Mouse (Mus musculus) embryonic facial prominence, embryonic 11.5 days (tissue): Measurements from ENCODE around the gene Selenoh. TPM values are rescaled to one million over a fixed set of nuclear protein-coding genes. Genes with fewer than 3 reads are reported as not detected.

Experiments used
- ATAC-seq: fragments of 200-750 bp; cut with Nextera tagmentation; replicated peaks from 2 replicates; pipeline ENCODE4 v1.8.0; 2017; ENCODE audit warnings: low read depth; ENCODE audit not compliant: insufficient number of reproducible peaks, low FRiP score, low TSS enrichment
- DNase-seq: peaks from one replicate; pipeline ENCODE4 v3.0.0-alpha.2; 2015; ENCODE audit warnings: low spot score
- H3K27ac ChIP-seq: fragments of 300-500 bp; sonication (generic); replicated peaks from 2 replicates; pipeline ENCODE4 v1.5.1; 2014; ENCODE audit warnings: mild to moderate bottlenecking, low read depth, low read length, control low read depth
- H3K27me3 ChIP-seq: fragments of 300-500 bp; sonication (generic); 2 replicates; pipeline ENCODE4 v1.6.1; 2014; ENCODE audit warnings: mild to moderate bottlenecking, low read length, moderate library complexity, mixed read lengths; ENCODE audit not compliant: control insufficient read depth, insufficient read depth
- H3K36me3 ChIP-seq: fragments of 300-500 bp; sonication (generic); replicated peaks from 2 replicates; pipeline ENCODE4 v1.6.1; 2014; ENCODE audit warnings: low read depth, mild to moderate bottlenecking, low read length, moderate library complexity, mixed read lengths; ENCODE audit not compliant: control insufficient read depth, insufficient read depth
- H3K4me1 ChIP-seq: fragments of 300-500 bp; sonication (generic); 2 replicates; pipeline ENCODE4 v1.6.1; 2014; ENCODE audit warnings: low read length, mixed read lengths; ENCODE audit not compliant: control insufficient read depth, insufficient read depth
- H3K4me2 ChIP-seq: fragments of 300-500 bp; sonication (generic); 2 replicates; pipeline ENCODE4 v1.6.1; 2014; ENCODE audit warnings: low read depth, mild to moderate bottlenecking, control low read depth, low read length, moderate library complexity
- H3K4me3 ChIP-seq: fragments of 300-500 bp; sonication (generic); 2 replicates; pipeline ENCODE4 v1.5.1; 2014; ENCODE audit warnings: low read depth, low read length, control low read depth
- H3K9ac ChIP-seq: fragments of 300-500 bp; sonication (generic); replicated peaks from 2 replicates; pipeline ENCODE4 v1.6.1; 2014; ENCODE audit warnings: mild to moderate bottlenecking, control low read depth, low read length
- H3K9me3 ChIP-seq: fragments of 300-500 bp; sonication (generic); replicated peaks from 2 replicates; pipeline ENCODE4 v1.6.1; 2016; ENCODE audit warnings: mild to moderate bottlenecking, low read length, inconsistent platforms, mixed read lengths; ENCODE audit not compliant: control insufficient read depth
- WGBS: fragments of 180-500 bp; shearing (Covaris S2); extraction: QIAGEN DNeasy Blood & Tissue Kit; methylation state at CpG from one replicate; pipeline ENCODE4 v1.1.7; 2014; 5-methylcytosine and 5-hydroxymethylcytosine counted together
- polyA plus RNA-seq: library from polyadenylated mRNA; unstranded; fragments of >200 nt; fragmentation: Nextera tagmentation; extraction: Ambion mirVana; gene quantifications from 2 replicates; pipeline ENCODE4 v1.2.1, GENCODE M21; 2014

The Selenoh gene
- polyA plus RNA-seq, 1 experiment from 2014 or later, result 446 TPM

GRCm38 (mm10) chr2:84660253-84660652 lies 10.3 kb downstream of the Selenoh start:
- H3K4me1 ChIP-seq, result no peaks in the 10 kb centered on the region
- no peak overlapping the region for H3K27ac ChIP-seq
- H3K9ac ChIP-seq, result no peak overlapping the region
- DNase-seq, result peak; percentile 41
- H3K9me3 ChIP-seq, result no peaks in the 10 kb centered on the region
- no peaks in the 10 kb centered on the region for H3K36me3 ChIP-seq
- H3K4me3 ChIP-seq, result no peak overlapping the region
- ATAC-seq, result no peak
- 60% methylated on average over 3 of the region's 3 CpGs for WGBS
- H3K4me2 ChIP-seq, result no peak overlapping the region
- H3K27me3 ChIP-seq, result no peaks in the 10 kb centered on the region

- Histone ChIP-seq H3K9ac (no peak within 1 kb of the TSS), H3K4me2 (no peak within 1 kb of the TSS), H3K36me3 (no peaks in the 10 kb centered on the region), H3K4me3 (no peak within 1 kb of the TSS), H3K27ac (no peak within 1 kb of the TSS), H3K4me1 (no peaks in the 10 kb centered on the region), H3K27me3 (no peaks in the 10 kb centered on the region), H3K9me3 (no peaks in the 10 kb centered on the region)
- ATAC-seq, result no peak
- WGBS, result 92% methylated on average over 32 of the region's 32 CpGs
- DNase-seq, result no peak
Observed at GRCm38 (mm10) chr2:84658806-84659205, 11.8 kb downstream of the Selenoh start, which contains the start of gene Btbd18. Gene Btbd18, plus strand, starts transcription at chr2:84659079.

- DNase-seq (no peak), ATAC-seq (no peak)
- WGBS, result 64% methylated on average over 1 of the region's 1 CpGs
- Histone ChIP-seq H3K36me3 (no peaks in the 10 kb centered on the region), H3K4me3 (no peak overlapping the region), H3K4me1 (no peaks in the 10 kb centered on the region), H3K27me3 (no peaks in the 10 kb centered on the region), H3K4me2 (no peak overlapping the region), H3K9ac (no peak overlapping the region), H3K27ac (no peak overlapping the region), H3K9me3 (no peaks in the 10 kb centered on the region)
Observed at GRCm38 (mm10) chr2:84655864-84656263, 14.7 kb downstream of the Selenoh start.

GRCm38 (mm10) chr2:84653354-84653753 lies 17.2 kb downstream of the Selenoh start:
- no peaks in the 10 kb centered on the region for H3K4me1 ChIP-seq
- no peak overlapping the region for H3K4me3 ChIP-seq
- no peaks in the 10 kb centered on the region for H3K36me3 ChIP-seq
- ATAC-seq (no peak), DNase-seq (no peak)
- no peaks in the 10 kb centered on the region for H3K9me3 ChIP-seq
- no peak overlapping the region for H3K27ac ChIP-seq
- H3K4me2 ChIP-seq, result no peak overlapping the region
- no peak overlapping the region for H3K9ac ChIP-seq
- no peaks in the 10 kb centered on the region for H3K27me3 ChIP-seq

GRCm38 (mm10) chr2:84650464-84651195 lies 19.9 kb downstream of the Selenoh start, which contains the start of gene Ctnnd1:
Gene Ctnnd1, minus strand, starts transcription at chr2:84650765.
- H3K4me1 ChIP-seq, result no peaks in the 10 kb centered on the region
- H3K27me3 ChIP-seq, result no peaks in the 10 kb centered on the region
- under 1% methylated on average over 15 of the region's 15 CpGs for WGBS
- peak within 1 kb of the TSS; percentile 50 for H3K4me2 ChIP-seq
- peak within 1 kb of the TSS; percentile 90 for H3K27ac ChIP-seq
- ATAC-seq (peak; percentile 96), DNase-seq (peak; percentile 92)
- peak within 1 kb of the TSS; percentile 72 for H3K4me3 ChIP-seq
- no peaks in the 10 kb centered on the region for H3K36me3 ChIP-seq
- peak within 1 kb of the TSS; percentile 87 for H3K9ac ChIP-seq
- no peaks in the 10 kb centered on the region for H3K9me3 ChIP-seq

GRCm38 (mm10) chr2:84649674-84650073 lies 20.9 kb downstream of the Selenoh start:
- Histone ChIP-seq H3K36me3 (no peaks in the 10 kb centered on the region), H3K9me3 (no peaks in the 10 kb centered on the region), H3K4me2 (peak overlapping the region; percentile 50), H3K9ac (peak overlapping the region; percentile 58), H3K4me1 (no peaks in the 10 kb centered on the region), H3K27me3 (no peaks in the 10 kb centered on the region), H3K27ac (no peak overlapping the region), H3K4me3 (peak overlapping the region; percentile 72)
- DNase-seq, result peak; percentile 42
- ATAC-seq, result no peak
- WGBS, result 0% methylated on average over 10 of the region's 10 CpGs

GRCm38 (mm10) chr2:84648369-84648768 lies 22.2 kb downstream of the Selenoh start:
- H3K4me3 ChIP-seq, result peak overlapping the region; percentile 22
- WGBS, result 53% methylated on average over 6 of the region's 6 CpGs

GRCm38 (mm10) chr2:84647051-84647568 lies 23.5 kb downstream of the Selenoh start:
- Histone ChIP-seq H3K36me3 (no peaks in the 10 kb centered on the region), H3K4me2 (no peak overlapping the region), H3K27ac (no peak overlapping the region), H3K9me3 (no peaks in the 10 kb centered on the region), H3K27me3 (no peaks in the 10 kb centered on the region), H3K4me3 (no peak overlapping the region), H3K4me1 (no peaks in the 10 kb centered on the region), H3K9ac (no peak overlapping the region)
- WGBS, result 91% methylated on average over 6 of the region's 6 CpGs
- no peak for ATAC-seq
- no peak for DNase-seq

More at GRCm38 (mm10) chr2:84648369-84648768, 22.2 kb downstream of the Selenoh start:
- Histone ChIP-seq H3K9me3 (no peaks in the 10 kb centered on the region), H3K27me3 (no peaks in the 10 kb centered on the region), H3K27ac (no peak overlapping the region), H3K36me3 (no peaks in the 10 kb centered on the region), H3K4me1 (no peaks in the 10 kb centered on the region), H3K4me2 (peak overlapping the region; percentile 33), H3K9ac (peak overlapping the region; percentile 23; the same call in 1 of the 2 replicates)
- DNase-seq, result peak; percentile 39
- no peak for ATAC-seq
